9 mouse cellular contexts compared by ENCODE assay signal in genomic region chr12:100210973-100211372, GRCm38 (mm10). TPM values are rescaled to one million over a fixed set of nuclear protein-coding genes. Genes with fewer than 3 reads are reported as not detected.
DNase-seq lines count a peak whose midpoint lies in the region; ATAC-seq lines count a peak whose summit lies in the region.
"Had no signal": no experiment of that assay in that cellular context is flagged by ENCODE, and none has a peak within 500 bp of the region (broad histone marks: within the 10 kb centered on the region; RNA-seq: fewer than 3 reads in every experiment).

No protein-coding gene starts in this region.

- 72% methylated on average over 5 of the region's 5 CpGs for WGBS in embryonic facial prominence, embryonic 11.5 days
- WGBS in embryonic facial prominence, embryonic 10.5 days = 65% methylated on average over 5 of the region's 5 CpGs
- WGBS in neural tube, embryonic 12.5 days = 77% methylated on average over 5 of the region's 5 CpGs
- WGBS in intestine, embryonic 14.5 days = 39% methylated on average over 5 of the region's 5 CpGs
- WGBS in midbrain, embryonic 15.5 days = 57% methylated on average over 5 of the region's 5 CpGs

- H3K4me2 ChIP-seq in embryonic facial prominence, embryonic 11.5 days (ENCODE audit: low read depth, low read length) = no peak overlapping the region
- H3K4me2 ChIP-seq in neural tube, embryonic 12.5 days (replicated peaks) = no peak overlapping the region
- no peak overlapping the region for H3K4me2 ChIP-seq in intestine, embryonic 14.5 days (ENCODE audit: low read length)
- no peak overlapping the region for H3K4me2 ChIP-seq in midbrain, embryonic 15.5 days

- no peak overlapping the region for H3K27ac ChIP-seq in embryonic facial prominence, embryonic 11.5 days (replicated peaks; ENCODE audit: low read depth, low read length)
- no peak overlapping the region for H3K27ac ChIP-seq in embryonic facial prominence, embryonic 10.5 days (replicated peaks)
- no peak overlapping the region for H3K27ac ChIP-seq in neural tube, embryonic 12.5 days
- H3K27ac ChIP-seq in intestine, embryonic 14.5 days (ENCODE audit: low read depth) = 0 out of 2 replicates have a peak overlapping the region, but pooled peaks have one; percentile 33
- 0 out of 2 replicates have a peak overlapping the region, but pooled peaks have one; percentile 35 for H3K27ac ChIP-seq in midbrain, embryonic 15.5 days

- H3K36me3 ChIP-seq in embryonic facial prominence, embryonic 11.5 days (replicated peaks; ENCODE audit: control insufficient read depth, insufficient read depth, low read depth, low read length) = peaks cover 5% of the 10 kb centered on the region
- peaks cover 45% of the 10 kb centered on the region for H3K36me3 ChIP-seq in embryonic facial prominence, embryonic 10.5 days (replicated peaks)
- peaks cover 39% of the 10 kb centered on the region for H3K36me3 ChIP-seq in neural tube, embryonic 12.5 days
- H3K36me3 ChIP-seq in intestine, embryonic 14.5 days (ENCODE audit: control insufficient read depth, insufficient read depth, low read length) = peaks cover 41% of the 10 kb centered on the region
- H3K36me3 ChIP-seq in midbrain, embryonic 15.5 days (replicated peaks) = peaks cover 30% of the 10 kb centered on the region

- 0 out of 2 replicates have a peak, but pooled peaks have one; percentile 53 for ATAC-seq in embryonic facial prominence, embryonic 11.5 days (replicated peaks; ENCODE audit: insufficient number of reproducible peaks, low FRiP score, low TSS enrichment, low read depth)
- ATAC-seq in neural tube, embryonic 12.5 days (ENCODE audit: low FRiP score, low read depth) = peak; percentile 33; the same call in 1 of the 2 replicates
- peak; percentile 58 for ATAC-seq in intestine, embryonic 14.5 days (replicated peaks; ENCODE audit: low FRiP score, low TSS enrichment, low read depth)
- ATAC-seq in midbrain, embryonic 15.5 days (replicated peaks) = peak; percentile 43

- no peak overlapping the region for H3K9ac ChIP-seq in embryonic facial prominence, embryonic 11.5 days (replicated peaks; ENCODE audit: low read length)
- no peak overlapping the region for H3K9ac ChIP-seq in neural tube, embryonic 12.5 days
- H3K9ac ChIP-seq in intestine, embryonic 14.5 days (ENCODE audit: low read length) = no peak overlapping the region
- no peak overlapping the region for H3K9ac ChIP-seq in midbrain, embryonic 15.5 days

- no peak for DNase-seq in embryonic facial prominence, embryonic 11.5 days (ENCODE audit: low spot score)
- no peak for DNase-seq in embryonic facial prominence, embryonic 10.5 days (ENCODE audit: low spot score)
- no peak for DNase-seq in neural tube, embryonic 10.5 days (ENCODE audit: extremely low spot score, low spot score)
- no peak for DNase-seq in intestine, embryonic 14.5 days (ENCODE audit: low spot score)
- DNase-seq in gastrocnemius, postnatal 25 days = no peak
- no peak for DNase-seq in layer of hippocampus, adult 9-11 months

- no peaks in the 10 kb centered on the region for H3K27me3 ChIP-seq in embryonic facial prominence, embryonic 11.5 days (ENCODE audit: control insufficient read depth, insufficient read depth, low read length)
- no peaks in the 10 kb centered on the region for H3K27me3 ChIP-seq in embryonic facial prominence, embryonic 10.5 days (replicated peaks; ENCODE audit: low read depth, poor library complexity, severe bottlenecking)
- H3K27me3 ChIP-seq in neural tube, embryonic 12.5 days (replicated peaks) = no peaks in the 10 kb centered on the region
- no peaks in the 10 kb centered on the region for H3K27me3 ChIP-seq in intestine, embryonic 14.5 days (replicated peaks; ENCODE audit: control insufficient read depth, insufficient read depth, low read length)
- H3K27me3 ChIP-seq in midbrain, embryonic 15.5 days (replicated peaks) = no peaks in the 10 kb centered on the region
- H3K27me3 ChIP-seq: CH12.LX had no signal

- no peaks in the 10 kb centered on the region for H3K4me1 ChIP-seq in embryonic facial prominence, embryonic 11.5 days (ENCODE audit: control insufficient read depth, insufficient read depth, low read length)
- peaks cover 5% of the 10 kb centered on the region; the same call in 1 of the 2 replicates for H3K4me1 ChIP-seq in embryonic facial prominence, embryonic 10.5 days
- H3K4me1 ChIP-seq in neural tube, embryonic 12.5 days = no peaks in the 10 kb centered on the region
- H3K4me1 ChIP-seq in intestine, embryonic 14.5 days (replicated peaks; ENCODE audit: control insufficient read depth, insufficient read depth, low read length) = peaks cover 14% of the 10 kb centered on the region
- peaks cover 8% of the 10 kb centered on the region for H3K4me1 ChIP-seq in midbrain, embryonic 15.5 days

- no peak overlapping the region for H3K4me3 ChIP-seq in embryonic facial prominence, embryonic 11.5 days (ENCODE audit: low read depth, low read length)
- no peak overlapping the region for H3K4me3 ChIP-seq in embryonic facial prominence, embryonic 10.5 days
- H3K4me3 ChIP-seq in neural tube, embryonic 12.5 days = no peak overlapping the region
- H3K4me3 ChIP-seq in intestine, embryonic 14.5 days (ENCODE audit: low read depth, low read length) = no peak overlapping the region
- H3K4me3 ChIP-seq in midbrain, embryonic 15.5 days = no peak overlapping the region

- no peaks in the 10 kb centered on the region for H3K9me3 ChIP-seq in embryonic facial prominence, embryonic 11.5 days (replicated peaks; ENCODE audit: control insufficient read depth, low read length)
- H3K9me3 ChIP-seq in embryonic facial prominence, embryonic 10.5 days = peaks cover 5% of the 10 kb centered on the region; the same call in 1 of the 2 replicates
- H3K9me3 ChIP-seq in neural tube, embryonic 12.5 days = no peaks in the 10 kb centered on the region
- peaks cover 5% of the 10 kb centered on the region; the same call in 1 of the 2 replicates for H3K9me3 ChIP-seq in intestine, embryonic 14.5 days (ENCODE audit: control insufficient read depth, low read length)
- no peaks in the 10 kb centered on the region for H3K9me3 ChIP-seq in midbrain, embryonic 15.5 days

RNA-seq across cellular contexts. Expression of gene Calm1, which starts 11.7 kb away (rescaled TPM):
- 1,151 and 1,182 TPM in 2 replicates for polyA plus RNA-seq in embryonic facial prominence, embryonic 11.5 days (2014; fragmentation: Nextera tagmentation; extraction: Ambion mirVana)
- polyA plus RNA-seq in embryonic facial prominence, embryonic 10.5 days (2016; fragmentation: Nextera tagmentation; extraction: Ambion mirVana) = 1,151 and 1,166 TPM in 2 replicates
- 1,755 and 1,801 TPM in 2 replicates for polyA plus RNA-seq in neural tube, embryonic 12.5 days (2016; fragmentation: Nextera tagmentation; extraction: Ambion mirVana)
- 1,929 and 1,989 TPM in 2 replicates for polyA plus RNA-seq in intestine, embryonic 14.5 days (2014; fragmentation: Nextera tagmentation; extraction: Ambion mirVana)
- polyA plus RNA-seq in midbrain, embryonic 15.5 days (2015; fragmentation: Nextera tagmentation; extraction: Ambion mirVana) = 2,307 and 2,436 TPM in 2 replicates
- 100 to 1,000 TPM; 351 to 515 TPM for total RNA-seq in gastrocnemius, postnatal 25 days (2021)

RNA-seq across cellular contexts. Expression of gene Nrde2, which starts 51.5 kb away (rescaled TPM):
- polyA plus RNA-seq in embryonic facial prominence, embryonic 11.5 days (2014; fragmentation: Nextera tagmentation; extraction: Ambion mirVana) = 11.0 and 11.5 TPM in 2 replicates
- 16.0 and 16.2 TPM in 2 replicates for polyA plus RNA-seq in embryonic facial prominence, embryonic 10.5 days (2016; fragmentation: Nextera tagmentation; extraction: Ambion mirVana)
- polyA plus RNA-seq in neural tube, embryonic 12.5 days (2016; fragmentation: Nextera tagmentation; extraction: Ambion mirVana) = 14.7 and 15.1 TPM in 2 replicates
- 13.7 and 14.4 TPM in 2 replicates for polyA plus RNA-seq in intestine, embryonic 14.5 days (2014; fragmentation: Nextera tagmentation; extraction: Ambion mirVana)
- 12.2 and 14.1 TPM in 2 replicates for polyA plus RNA-seq in midbrain, embryonic 15.5 days (2015; fragmentation: Nextera tagmentation; extraction: Ambion mirVana)
- 1 to 10 TPM; 5.7 to 6.5 TPM for total RNA-seq in gastrocnemius, postnatal 25 days (2021)

Comparison
In these comparisons a context has a peak if more than half of its experiments do, and no peak if none do; other contexts are left out.
1. H3K27ac ChIP-seq: peak in intestine, embryonic 14.5 days (single experiment) and midbrain, embryonic 15.5 days (single experiment); none in embryonic facial prominence, embryonic 11.5 days (single experiment), embryonic facial prominence, embryonic 10.5 days (single experiment) and neural tube, embryonic 12.5 days (single experiment).
2. Peak in every context shown above with its lines, with median percentiles within 50 percentile points of each other: ATAC-seq.